Comparison of ENCODE assay signal across 12 mouse cellular contexts in the genomic region with DNA sequence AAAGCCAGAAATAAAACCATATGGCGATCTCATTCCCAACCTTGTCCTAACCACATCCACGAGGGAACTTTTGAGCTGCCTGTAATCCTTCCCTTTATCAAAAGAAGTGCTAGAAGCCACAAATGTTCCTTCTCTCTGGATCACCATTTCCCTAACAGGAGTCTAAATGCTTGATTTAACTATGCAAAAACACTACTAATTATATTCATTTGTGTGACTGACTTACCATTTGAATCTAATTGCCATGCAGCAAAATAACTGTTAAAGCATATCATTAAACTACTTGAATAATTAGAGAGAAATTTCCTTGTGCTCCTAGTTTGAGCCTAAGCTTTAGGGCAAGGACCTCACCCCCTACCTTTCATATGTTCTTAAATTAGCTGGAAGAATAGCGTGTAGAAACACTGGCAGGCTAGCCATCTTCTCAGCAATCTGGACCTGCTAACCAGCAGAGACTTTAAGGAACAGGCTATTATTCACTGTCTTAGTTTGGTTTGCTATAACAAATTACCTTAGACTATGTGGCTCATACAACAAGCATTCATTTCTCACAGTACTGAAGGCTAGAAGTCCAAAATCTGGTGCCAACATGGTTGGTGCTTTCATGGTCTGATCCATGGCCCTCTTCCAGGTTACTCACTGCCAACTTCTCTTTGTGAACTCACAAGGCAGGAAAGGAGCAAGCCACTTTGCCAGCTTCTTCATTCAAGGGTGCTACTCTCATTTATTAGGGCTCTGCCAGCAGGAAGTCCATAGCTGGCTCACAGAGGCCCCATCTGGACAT.
DNase-seq lines count a peak whose midpoint lies in the region; ATAC-seq and TF ChIP-seq lines count a peak whose summit lies in the region.
"Had no signal": no experiment of that assay in that cellular context is flagged by ENCODE, and none has a peak within 500 bp of the region (broad histone marks: within the 10 kb centered on the region; RNA-seq: fewer than 3 reads in every experiment).

No protein-coding gene starts in this region.

- DNase-seq in embryonic facial prominence, embryonic 14.5 days (ENCODE audit: low spot score): peak; percentile 10
- no peak for DNase-seq in embryonic facial prominence, embryonic 10.5 days (ENCODE audit: low spot score)
- peak; percentile 62 for DNase-seq in liver, adult 2 months (ENCODE audit: extremely low read depth, low read depth, low spot score)
- no peak for DNase-seq in liver, embryonic 11.5 days (ENCODE audit: low spot score)
- peak; percentile 32 for DNase-seq in fibroblast of lung, adult 2 months (ENCODE audit: low read depth)
- peak; percentile 89 for DNase-seq in midbrain, postnatal 0 days (ENCODE audit: low spot score)
- DNase-seq in kidney, adult 18-20 months: no peak
- DNase-seq: kidney, postnatal 14 days; liver, embryonic 13.5 days; thymus, postnatal 36 days had no signal

- no peak overlapping the region for H3K9ac ChIP-seq in embryonic facial prominence, embryonic 14.5 days (ENCODE audit: low read depth, low read length)
- no peak overlapping the region for H3K9ac ChIP-seq in liver, adult 2 months (ENCODE audit: low read depth, low read length)
- no peak overlapping the region for H3K9ac ChIP-seq in liver, embryonic 11.5 days (ENCODE audit: low read depth, low read length)
- H3K9ac ChIP-seq in midbrain, postnatal 0 days (replicated peaks; ENCODE audit: low read length, poor library complexity, severe bottlenecking): no peak overlapping the region
- H3K9ac ChIP-seq: liver, embryonic 13.5 days had no signal

- H3K9me3 ChIP-seq in embryonic facial prominence, embryonic 14.5 days (ENCODE audit: control insufficient read depth, low read length): no peaks in the 10 kb centered on the region
- H3K9me3 ChIP-seq in embryonic facial prominence, embryonic 10.5 days: no peaks in the 10 kb centered on the region
- H3K9me3 ChIP-seq in liver, embryonic 11.5 days (ENCODE audit: control insufficient read depth, low read length): no peaks in the 10 kb centered on the region
- H3K9me3 ChIP-seq in midbrain, postnatal 0 days (ENCODE audit: low read length): no peaks in the 10 kb centered on the region
- H3K9me3 ChIP-seq: liver, embryonic 13.5 days had no signal

- no peaks in the 10 kb centered on the region for H3K36me3 ChIP-seq in embryonic facial prominence, embryonic 14.5 days (ENCODE audit: control insufficient read depth, insufficient read depth, low read length)
- no peaks in the 10 kb centered on the region for H3K36me3 ChIP-seq in embryonic facial prominence, embryonic 10.5 days (replicated peaks)
- no peaks in the 10 kb centered on the region for H3K36me3 ChIP-seq in liver, adult 2 months (ENCODE audit: control insufficient read depth, insufficient read depth, low read length)
- no peaks in the 10 kb centered on the region for H3K36me3 ChIP-seq in liver, embryonic 11.5 days (ENCODE audit: control insufficient read depth, insufficient read depth, low read length)
- H3K36me3 ChIP-seq in midbrain, postnatal 0 days (ENCODE audit: insufficient read depth, low read length): no peaks in the 10 kb centered on the region
- H3K36me3 ChIP-seq: liver, embryonic 13.5 days had no signal

- no peak for ATAC-seq in embryonic facial prominence, embryonic 14.5 days (ENCODE audit: low read depth)
- no peak for ATAC-seq in liver, embryonic 11.5 days (replicated peaks; ENCODE audit: low FRiP score)
- peak; percentile 77 for ATAC-seq in midbrain, postnatal 0 days (ENCODE audit: low FRiP score)
- no peak for ATAC-seq in megakaryocyte progenitor cell, adult 5-6 weeks (replicated peaks; ENCODE audit: poor library complexity)

- no peak for TF ChIP-seq POLR2A in liver, adult 2 months (IDR thresholded peaks at IDR 0.05; ENCODE audit: extremely low read depth, insufficient read depth, low read length)

- H3K4me1 ChIP-seq in embryonic facial prominence, embryonic 14.5 days (ENCODE audit: control insufficient read depth, insufficient read depth, low read length): no peaks in the 10 kb centered on the region
- no peaks in the 10 kb centered on the region for H3K4me1 ChIP-seq in embryonic facial prominence, embryonic 10.5 days
- H3K4me1 ChIP-seq in liver, adult 2 months (ENCODE audit: control insufficient read depth, insufficient read depth, low read length): no peaks in the 10 kb centered on the region
- H3K4me1 ChIP-seq in liver, embryonic 11.5 days (replicated peaks; ENCODE audit: control insufficient read depth, insufficient read depth, low read length): no peaks in the 10 kb centered on the region
- H3K4me1 ChIP-seq in midbrain, postnatal 0 days (ENCODE audit: insufficient read depth, low read length): no peaks in the 10 kb centered on the region
- H3K4me1 ChIP-seq: liver, embryonic 13.5 days had no signal

- WGBS in embryonic facial prominence, embryonic 14.5 days: 51% methylated on average over 3 of the region's 3 CpGs
- WGBS in embryonic facial prominence, embryonic 10.5 days: 84% methylated on average over 3 of the region's 3 CpGs
- 89% methylated on average over 3 of the region's 3 CpGs for WGBS in liver, adult 2 months
- 78% methylated on average over 3 of the region's 3 CpGs for WGBS in liver, embryonic 11.5 days
- WGBS in midbrain, postnatal 0 days: 67% methylated on average over 3 of the region's 3 CpGs

- H3K4me3 ChIP-seq in embryonic facial prominence, embryonic 14.5 days (ENCODE audit: low read depth, low read length): no peak overlapping the region
- no peak overlapping the region for H3K4me3 ChIP-seq in embryonic facial prominence, embryonic 10.5 days
- no peak overlapping the region for H3K4me3 ChIP-seq in liver, adult 2 months (ENCODE audit: insufficient read depth, low read depth, low read length)
- H3K4me3 ChIP-seq in liver, embryonic 11.5 days (ENCODE audit: low read depth, low read length): no peak overlapping the region
- H3K4me3 ChIP-seq in midbrain, postnatal 0 days (ENCODE audit: low read depth, low read length): no peak overlapping the region
- H3K4me3 ChIP-seq: liver, embryonic 13.5 days had no signal

- no peak overlapping the region for H3K27ac ChIP-seq in embryonic facial prominence, embryonic 14.5 days (replicated peaks; ENCODE audit: low read depth, low read length)
- no peak overlapping the region for H3K27ac ChIP-seq in embryonic facial prominence, embryonic 10.5 days (replicated peaks)
- no peak overlapping the region for H3K27ac ChIP-seq in liver, adult 2 months (replicated peaks; ENCODE audit: insufficient read depth, low read depth, low read length)
- H3K27ac ChIP-seq in liver, embryonic 11.5 days (ENCODE audit: low read depth, low read length): no peak overlapping the region
- no peak overlapping the region for H3K27ac ChIP-seq in midbrain, postnatal 0 days (ENCODE audit: low read depth, low read length)
- H3K27ac ChIP-seq: liver, embryonic 13.5 days had no signal

- no peaks in the 10 kb centered on the region for H3K27me3 ChIP-seq in embryonic facial prominence, embryonic 14.5 days (replicated peaks; ENCODE audit: control insufficient read depth, insufficient read depth, low read length)
- H3K27me3 ChIP-seq in embryonic facial prominence, embryonic 10.5 days (replicated peaks; ENCODE audit: low read depth, poor library complexity, severe bottlenecking): no peaks in the 10 kb centered on the region
- no peaks in the 10 kb centered on the region for H3K27me3 ChIP-seq in liver, adult 2 months (ENCODE audit: control insufficient read depth, insufficient read depth, low read length)
- no peaks in the 10 kb centered on the region for H3K27me3 ChIP-seq in liver, embryonic 11.5 days (replicated peaks; ENCODE audit: control insufficient read depth, insufficient read depth, low read length)
- no peaks in the 10 kb centered on the region for H3K27me3 ChIP-seq in midbrain, postnatal 0 days (ENCODE audit: insufficient read depth, low read length)
- H3K27me3 ChIP-seq: CH12.LX; liver, embryonic 13.5 days had no signal

- no peak for TF ChIP-seq CTCF in liver, adult 2 months (IDR thresholded peaks at IDR 0.05; ENCODE audit: low read depth, low read length)
- TF ChIP-seq CTCF in midbrain, postnatal 0 days (IDR thresholded peaks at IDR 0.05): no peak

- no peaks in the 10 kb centered on the region for H3K79me2 ChIP-seq in liver, adult 2 months (ENCODE audit: control insufficient read depth, insufficient read depth, low read length)

- no peak overlapping the region for H3K4me2 ChIP-seq in embryonic facial prominence, embryonic 14.5 days (ENCODE audit: low read depth, low read length)
- no peak overlapping the region for H3K4me2 ChIP-seq in liver, embryonic 11.5 days
- H3K4me2 ChIP-seq in midbrain, postnatal 0 days (ENCODE audit: low read depth, low read length, poor library complexity, severe bottlenecking): no peak overlapping the region
- H3K4me2 ChIP-seq: liver, embryonic 13.5 days had no signal

Comparison
In these comparisons a context has a peak if more than half of its experiments do, and no peak if none do; other contexts are left out.
1. DNase-seq: peak in embryonic facial prominence, embryonic 14.5 days (single experiment), liver, adult 2 months (single experiment), fibroblast of lung, adult 2 months (single experiment) and midbrain, postnatal 0 days (single experiment); none in embryonic facial prominence, embryonic 10.5 days (single experiment), liver, embryonic 11.5 days (single experiment) and kidney, adult 18-20 months (single experiment).